Mouse (Mus musculus): ENCODE results near the gene Sh2d3c. TPM values are rescaled to one million over a fixed set of nuclear protein-coding genes. Genes with fewer than 3 reads are reported as not detected.

The Sh2d3c gene
- 27.6 and 39.1 TPM in 2 replicates for polyA plus RNA-seq (2016; fragmentation: Nextera tagmentation; extraction: Ambion mirVana)

DNA sequence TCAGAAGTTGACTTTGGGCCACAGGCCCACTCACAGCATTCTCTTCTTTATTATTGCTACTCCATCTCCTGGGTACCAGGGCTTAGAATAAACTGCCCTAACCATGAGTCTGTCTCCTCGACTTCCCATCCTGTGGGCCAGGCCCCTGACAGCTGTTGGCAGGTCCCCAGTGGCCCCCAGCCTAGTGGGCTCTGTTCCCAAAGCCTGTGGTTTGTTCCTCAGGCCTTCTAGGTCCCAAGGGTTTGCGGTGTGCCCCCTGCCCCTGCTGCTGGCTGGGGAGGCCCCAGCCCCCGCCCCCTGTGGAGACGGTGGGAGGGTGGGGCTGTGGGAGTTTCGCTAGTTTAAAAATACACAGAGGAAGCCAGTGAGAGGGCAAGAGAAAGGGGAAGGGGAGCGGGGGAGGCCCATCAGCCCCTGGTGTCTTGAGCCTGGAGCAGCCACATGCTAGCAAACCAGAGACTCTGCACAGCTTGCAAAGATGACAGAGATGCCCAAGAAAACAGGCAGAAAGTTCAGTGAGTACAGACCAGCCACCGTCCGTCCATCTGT is at the start of gene Sh2d3c:
TSS of gene Sh2d3c (plus strand) at position 375 of the 549 bp plus-strand sequence.
- H3K27me3 ChIP-seq (ENCODE audit: insufficient read depth, poor library complexity, severe bottlenecking), result no peaks in the 10 kb centered on the region
- no peak within 1 kb of the TSS for H3K4me3 ChIP-seq
- H3K36me3 ChIP-seq, result no peaks in the 10 kb centered on the region
- peaks cover 30% of the 10 kb centered on the region for H3K4me1 ChIP-seq (replicated peaks)
- WGBS, result 52% methylated on average over 8 of the region's 8 CpGs
- peak within 1 kb of the TSS; percentile 65 for H3K27ac ChIP-seq
- 0 out of 2 replicates have a peak, but pooled peaks cover 3% of the 10 kb centered on the region for H3K9me3 ChIP-seq
- no peak for DNase-seq (ENCODE audit: low spot score)

DNA sequence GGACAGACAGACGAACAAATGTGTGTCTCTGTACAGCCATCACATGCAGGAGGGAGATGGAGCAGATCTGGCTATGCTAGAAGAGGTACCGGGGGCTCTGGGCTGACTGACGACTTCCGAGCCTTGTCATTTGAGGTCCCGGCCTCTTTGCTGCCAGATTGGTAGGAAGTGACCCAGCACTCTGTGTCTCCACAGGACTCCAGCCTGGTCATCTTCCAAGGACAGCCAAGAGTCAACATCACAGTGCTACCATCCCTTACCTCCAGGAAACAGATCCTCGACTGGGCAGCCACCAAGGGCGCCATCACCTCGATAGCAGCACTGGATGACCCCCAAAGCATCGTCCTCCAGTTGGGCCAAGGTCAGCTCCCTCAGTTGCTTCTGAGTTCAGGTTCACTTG is 49.7 kb upstream of the Sh2d3c start:
- H3K9me3 ChIP-seq, result no peaks in the 10 kb centered on the region
- WGBS, result 90% methylated on average over 9 of the region's 9 CpGs

GRCm38 (mm10) chr2:32671907-32672595 is 48.8 kb upstream of the Sh2d3c start:
- WGBS, result 73% methylated on average over 9 of the region's 9 CpGs
- peaks cover 14% of the 10 kb centered on the region; the same call in 1 of the 2 replicates for H3K4me1 ChIP-seq (replicated peaks)

More for the DNA sequence above, 49.7 kb upstream of the Sh2d3c start:
- no peaks in the 10 kb centered on the region for H3K27me3 ChIP-seq (ENCODE audit: insufficient read depth, poor library complexity, severe bottlenecking)
- peaks cover 14% of the 10 kb centered on the region; the same call in 1 of the 2 replicates for H3K4me1 ChIP-seq (replicated peaks)
- H3K4me3 ChIP-seq, result no peak overlapping the region
- no peak overlapping the region for H3K27ac ChIP-seq
- H3K36me3 ChIP-seq, result peaks cover 8% of the 10 kb centered on the region; the same call in 1 of the 2 replicates
- no peak for DNase-seq (ENCODE audit: low spot score)

GRCm38 (mm10) chr2:32673176-32673917 is 47.5 kb upstream of the Sh2d3c start:
- H3K36me3 ChIP-seq, result peaks cover 8% of the 10 kb centered on the region; the same call in 1 of the 2 replicates
- H3K9me3 ChIP-seq, result no peaks in the 10 kb centered on the region
- H3K27ac ChIP-seq, result peak overlapping the region; percentile 23; the same call in 1 of the 2 replicates
- WGBS, result 86% methylated on average over 16 of the region's 16 CpGs
- no peak for DNase-seq (ENCODE audit: low spot score)
- 0 out of 2 replicates have a peak, but pooled peaks cover 6% of the 10 kb centered on the region for H3K4me1 ChIP-seq (replicated peaks)
- H3K4me3 ChIP-seq, result no peak overlapping the region
- H3K27me3 ChIP-seq (ENCODE audit: insufficient read depth, poor library complexity, severe bottlenecking), result no peaks in the 10 kb centered on the region

More at GRCm38 (mm10) chr2:32671907-32672595, 48.8 kb upstream of the Sh2d3c start:
- DNase-seq (ENCODE audit: low spot score), result no peak
- H3K9me3 ChIP-seq, result no peaks in the 10 kb centered on the region
- H3K36me3 ChIP-seq, result peaks cover 8% of the 10 kb centered on the region; the same call in 1 of the 2 replicates
- H3K27me3 ChIP-seq (ENCODE audit: insufficient read depth, poor library complexity, severe bottlenecking), result no peaks in the 10 kb centered on the region
- no peak overlapping the region for H3K4me3 ChIP-seq
- H3K27ac ChIP-seq, result no peak overlapping the region

DNA sequence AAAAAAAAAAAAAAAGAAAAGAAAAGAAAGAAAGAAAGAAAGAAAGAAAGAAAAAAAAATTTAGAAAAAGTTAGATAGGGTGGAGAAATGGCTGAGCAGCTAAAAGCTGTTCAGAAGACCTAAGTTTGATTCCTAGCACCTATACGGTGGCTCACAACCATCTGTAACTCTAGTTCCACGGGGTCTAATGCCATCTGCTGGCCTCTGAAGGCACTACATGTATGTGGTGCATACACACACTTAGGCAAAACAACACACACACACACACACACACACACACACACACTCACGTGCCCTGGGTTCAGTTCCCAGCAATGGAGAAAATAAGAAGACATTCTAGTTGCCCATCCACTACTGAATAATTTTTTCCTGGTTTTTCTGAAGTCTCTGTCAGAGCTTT is 44.0 kb upstream of the Sh2d3c start:
- peaks cover 15% of the 10 kb centered on the region; the same call in 1 of the 2 replicates for H3K36me3 ChIP-seq
- no peaks in the 10 kb centered on the region for H3K9me3 ChIP-seq
- 86% methylated on average over 3 of the region's 3 CpGs for WGBS
- peaks cover 24% of the 10 kb centered on the region for H3K4me1 ChIP-seq (replicated peaks)
- no peak for DNase-seq (ENCODE audit: low spot score)
- no peak overlapping the region for H3K27ac ChIP-seq
- H3K4me3 ChIP-seq, result no peak overlapping the region
- H3K27me3 ChIP-seq (ENCODE audit: insufficient read depth, poor library complexity, severe bottlenecking), result no peaks in the 10 kb centered on the region

- Histone ChIP-seq H3K4me1 (replicated peaks) (peaks cover 21% of the 10 kb centered on the region), H3K9me3 (no peaks in the 10 kb centered on the region), H3K4me3 (no peak overlapping the region), H3K27ac (no peak overlapping the region), H3K36me3 (peaks cover 20% of the 10 kb centered on the region), H3K27me3 (ENCODE audit: insufficient read depth, poor library complexity, severe bottlenecking) (no peaks in the 10 kb centered on the region)
- no peak for DNase-seq (ENCODE audit: low spot score)
- 94% methylated on average over 7 of the region's 7 CpGs for WGBS
These were observed 43.2 kb upstream of the Sh2d3c start for GRCm38 (mm10) chr2:32677683-32678082.

GRCm38 (mm10) chr2:32680051-32680451 is 40.8 kb upstream of the Sh2d3c start:
- peaks cover 37% of the 10 kb centered on the region for H3K36me3 ChIP-seq
- 69% methylated on average over 7 of the region's 7 CpGs for whole genome bisulfite sequencing
- DNase-seq (ENCODE audit: low spot score), result no peak
- H3K4me1 ChIP-seq (replicated peaks), result peaks cover 21% of the 10 kb centered on the region
- no peaks in the 10 kb centered on the region for H3K9me3 ChIP-seq
- no peaks in the 10 kb centered on the region for H3K27me3 ChIP-seq (ENCODE audit: insufficient read depth, poor library complexity, severe bottlenecking)
- H3K27ac ChIP-seq, result 0 out of 2 replicates have a peak overlapping the region, but pooled peaks have one; percentile 13
- no peak overlapping the region for H3K4me3 ChIP-seq

DNA sequence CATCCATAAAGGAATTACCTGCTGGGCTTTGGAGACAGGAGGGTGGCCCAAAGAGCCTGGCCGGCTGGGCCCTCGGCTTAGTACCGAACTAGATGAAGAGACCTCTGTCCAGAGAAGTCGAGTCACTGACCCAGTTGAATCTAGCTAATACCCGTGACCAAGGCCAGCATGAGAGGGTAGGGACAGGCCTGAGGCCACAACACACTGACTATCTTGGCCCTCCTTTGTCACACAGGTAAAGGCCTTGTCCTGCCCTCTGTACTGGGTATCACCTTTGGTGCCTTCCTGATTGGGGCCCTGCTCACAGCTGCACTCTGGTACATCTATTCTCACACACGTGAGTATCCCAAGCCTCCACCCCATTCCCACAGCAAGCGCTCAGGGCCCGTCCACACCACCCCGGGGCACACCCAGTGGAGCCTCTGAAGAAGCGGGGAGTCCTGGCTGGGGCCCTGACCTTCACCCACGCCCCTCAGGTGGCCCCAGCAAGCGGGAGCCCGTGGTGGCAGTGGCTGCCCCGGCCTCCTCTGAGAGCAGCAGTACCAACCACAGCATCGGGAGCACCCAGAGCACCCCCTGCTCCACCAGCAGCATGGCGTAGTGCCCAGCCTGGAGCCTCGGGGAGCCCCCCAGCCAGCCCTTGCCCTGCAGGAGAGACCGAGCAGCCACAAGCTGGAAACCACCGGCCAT is 39.7 kb upstream of the Sh2d3c start:
- no peak overlapping the region for H3K4me3 ChIP-seq
- 88% methylated on average over 19 of the region's 19 CpGs for WGBS
- no peaks in the 10 kb centered on the region for H3K27me3 ChIP-seq (ENCODE audit: insufficient read depth, poor library complexity, severe bottlenecking)
- H3K9me3 ChIP-seq, result no peaks in the 10 kb centered on the region
- no peak for DNase-seq (ENCODE audit: low spot score)
- peaks cover 21% of the 10 kb centered on the region for H3K4me1 ChIP-seq (replicated peaks)
- H3K27ac ChIP-seq, result peak overlapping the region; percentile 13; the same call in 1 of the 2 replicates
- H3K36me3 ChIP-seq, result peaks cover 48% of the 10 kb centered on the region

DNA sequence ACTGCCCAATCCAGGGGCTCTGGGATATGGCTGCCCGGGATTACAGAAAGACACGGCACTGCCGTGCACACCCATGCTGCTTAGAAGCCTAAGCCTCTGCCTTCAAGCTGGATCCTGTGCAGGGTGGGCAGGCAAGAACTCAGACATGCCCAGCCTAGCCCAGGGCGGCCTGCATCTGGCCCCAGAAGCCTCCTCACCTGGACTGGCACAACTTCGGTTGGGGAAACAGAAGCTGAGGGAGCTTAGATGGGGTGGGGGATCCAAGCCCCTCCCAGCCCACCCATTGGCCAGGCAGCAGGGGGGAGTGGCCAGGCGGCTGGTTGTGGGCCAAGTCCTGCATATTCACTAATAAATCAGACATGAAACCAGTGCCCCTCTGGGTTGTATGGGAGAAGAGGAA is 39.1 kb upstream of the Sh2d3c start:
- peak overlapping the region; percentile 13; the same call in 1 of the 2 replicates for H3K27ac ChIP-seq
- H3K36me3 ChIP-seq, result peaks cover 54% of the 10 kb centered on the region
- WGBS, result 76% methylated on average over 6 of the region's 6 CpGs
- no peak overlapping the region for H3K4me3 ChIP-seq
- peaks cover 21% of the 10 kb centered on the region for H3K4me1 ChIP-seq (replicated peaks)
- no peaks in the 10 kb centered on the region for H3K9me3 ChIP-seq
- no peaks in the 10 kb centered on the region for H3K27me3 ChIP-seq (ENCODE audit: insufficient read depth, poor library complexity, severe bottlenecking)
- DNase-seq (ENCODE audit: low spot score), result no peak

- WGBS, result 80% methylated on average over 14 of the region's 14 CpGs
- Histone ChIP-seq H3K27ac (no peak overlapping the region), H3K36me3 (peaks cover 66% of the 10 kb centered on the region), H3K27me3 (ENCODE audit: insufficient read depth, poor library complexity, severe bottlenecking) (no peaks in the 10 kb centered on the region), H3K4me3 (no peak overlapping the region), H3K9me3 (no peaks in the 10 kb centered on the region), H3K4me1 (replicated peaks) (peaks cover 21% of the 10 kb centered on the region)
- no peak for DNase-seq (ENCODE audit: low spot score)
These were observed 38.0 kb upstream of the Sh2d3c start for GRCm38 (mm10) chr2:32682721-32683417.

GRCm38 (mm10) chr2:32683701-32684100 is 37.2 kb upstream of the Sh2d3c start:
- WGBS, result 93% methylated on average over 10 of the region's 10 CpGs
- Histone ChIP-seq H3K9me3 (no peaks in the 10 kb centered on the region), H3K27me3 (ENCODE audit: insufficient read depth, poor library complexity, severe bottlenecking) (no peaks in the 10 kb centered on the region), H3K36me3 (peaks cover 71% of the 10 kb centered on the region), H3K27ac (no peak overlapping the region), H3K4me1 (replicated peaks) (peaks cover 21% of the 10 kb centered on the region), H3K4me3 (no peak overlapping the region)
- DNase-seq (ENCODE audit: low spot score), result no peak

Data from hindbrain, embryonic 10.5 days (tissue).